18 mouse cellular contexts compared by ENCODE assay signal in the genomic region with DNA sequence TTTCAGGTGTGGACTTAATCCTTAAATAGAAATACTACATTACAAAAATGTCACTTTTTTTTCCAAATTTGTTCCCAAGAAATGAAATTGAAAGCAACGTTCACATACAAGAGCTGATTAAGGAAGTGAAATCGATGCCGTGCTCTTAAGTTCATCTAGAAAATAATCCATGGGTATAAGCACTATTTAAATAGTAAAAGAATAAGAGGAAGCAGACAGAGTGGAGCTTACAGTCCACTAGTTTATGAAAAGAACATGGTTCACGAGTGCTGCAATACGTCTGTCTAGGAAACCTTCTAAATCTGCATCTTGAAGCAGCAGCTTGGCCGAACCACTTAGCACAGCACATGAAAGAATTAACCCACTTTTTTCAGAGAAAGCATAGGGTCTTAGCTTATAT.
"Had no signal": no experiment of that assay in that cellular context is flagged by ENCODE, and none has a peak within 500 bp of the region (broad histone marks: within the 10 kb centered on the region; RNA-seq: fewer than 3 reads in every experiment).

No protein-coding gene starts in this region.

- H3K4me2 ChIP-seq: liver, embryonic 13.5 days; midbrain, embryonic 11.5 days; neural tube, embryonic 12.5 days; neural tube, embryonic 15.5 days had no signal

- H3K9me3 ChIP-seq: liver, embryonic 13.5 days; neural tube, embryonic 12.5 days; neural tube, embryonic 15.5 days had no signal

- H3K36me3 ChIP-seq: liver, embryonic 13.5 days; neural tube, embryonic 12.5 days; neural tube, embryonic 15.5 days had no signal

- ATAC-seq: intestine, embryonic 16.5 days had no signal

- H3K4me1 ChIP-seq: neural tube, embryonic 12.5 days; neural tube, embryonic 15.5 days had no signal

- H3K27ac ChIP-seq: liver, embryonic 13.5 days; neural tube, embryonic 12.5 days; neural tube, embryonic 15.5 days; stomach, postnatal 0 days had no signal

- H3K4me3 ChIP-seq: liver, embryonic 13.5 days; neural tube, embryonic 12.5 days; neural tube, embryonic 15.5 days had no signal

- H3K27me3 ChIP-seq: liver, embryonic 13.5 days; neural tube, embryonic 12.5 days; neural tube, embryonic 15.5 days had no signal

- DNase-seq: kidney, adult 18-20 months; kidney, adult 9 months; kidney, postnatal 14 days; kidney, postnatal 4 days; liver, embryonic 13.5 days; lung, adult 2 months; lung, postnatal 14 days; lung, postnatal 4 days; midbrain, embryonic 14.5 days; retina, postnatal 1 day; thymus, adult 2 months; thymus, postnatal 14 days; thymus, postnatal 4 days had no signal

- H3K9ac ChIP-seq: liver, embryonic 13.5 days; neural tube, embryonic 12.5 days; neural tube, embryonic 15.5 days had no signal
